18 mouse cellular contexts compared by ENCODE assay signal in the genomic region with DNA sequence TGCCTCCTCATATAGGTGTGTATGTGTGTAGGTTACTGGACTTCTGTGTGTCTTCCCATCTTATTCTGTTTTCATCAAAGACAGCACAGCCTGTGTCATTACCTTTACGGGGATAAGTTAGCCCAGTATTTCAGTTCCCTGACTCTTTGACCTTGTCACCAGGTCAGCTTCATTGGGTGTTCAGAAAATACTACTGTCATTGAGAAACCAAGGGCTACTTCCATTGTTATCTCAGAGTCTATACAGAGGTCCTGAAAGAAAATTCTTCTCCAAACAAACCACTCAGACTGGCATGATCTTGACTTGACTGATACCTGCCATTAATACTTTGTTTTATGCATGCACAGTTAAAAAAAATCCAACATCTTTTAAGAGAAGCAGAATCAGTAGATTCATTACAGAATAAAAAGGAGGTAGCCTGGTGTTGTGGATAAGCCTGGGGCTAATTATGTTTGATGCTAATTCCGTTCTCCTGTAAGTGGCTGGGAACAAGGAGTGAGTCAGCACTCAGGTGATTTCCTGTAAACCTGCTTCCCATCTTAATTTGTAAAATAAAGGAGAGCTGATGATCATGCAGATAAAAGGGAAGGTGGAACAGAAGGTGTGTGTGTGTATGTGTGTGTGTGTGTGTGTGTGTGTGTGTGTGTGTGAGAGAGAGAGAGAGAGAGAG.
"Had no signal": no experiment of that assay in that cellular context is flagged by ENCODE, and none has a peak within 500 bp of the region (broad histone marks: within the 10 kb centered on the region; RNA-seq: fewer than 3 reads in every experiment).

No protein-coding gene starts in this region.

- H3K4me3 ChIP-seq: megakaryocyte, embryonic 14.5 days; midbrain, embryonic 13.5 days; myocyte; neural tube, embryonic 13.5 days; neural tube, embryonic 15.5 days had no signal

- DNase-seq: lung, adult 18-20 months; lung, embryonic 14.5 days; lung, postnatal 14 days; lung, postnatal 36 days; retina, postnatal 1 day; right cerebral cortex, adult 18-20 months; right cerebral cortex, postnatal 25 days; right cerebral cortex, postnatal 4 days; spleen, adult 18-20 months; thymus, adult 18-20 months; thymus, postnatal 14 days; thymus, postnatal 36 days had no signal

- H3K9me3 ChIP-seq: neural tube, embryonic 13.5 days had no signal

- H3K27me3 ChIP-seq: megakaryocyte, embryonic 14.5 days; midbrain, embryonic 13.5 days; neural tube, embryonic 13.5 days; neural tube, embryonic 15.5 days had no signal

- H3K4me1 ChIP-seq: megakaryocyte, embryonic 14.5 days; midbrain, embryonic 13.5 days; neural tube, embryonic 13.5 days; neural tube, embryonic 15.5 days had no signal

- H3K27ac ChIP-seq: macrophage; midbrain, embryonic 13.5 days; neural tube, embryonic 13.5 days; neural tube, embryonic 15.5 days had no signal

- H3K36me3 ChIP-seq: midbrain, embryonic 13.5 days; neural tube, embryonic 13.5 days; neural tube, embryonic 15.5 days had no signal

- H3K9ac ChIP-seq: lung, embryonic 14.5 days; midbrain, embryonic 13.5 days; neural tube, embryonic 13.5 days; neural tube, embryonic 15.5 days had no signal
